Mouse (Mus musculus): ENCODE measurements around the gene Fgf11.

- TF ChIP-seq CTCF (IDR thresholded peaks at IDR 0.05; ENCODE audit: extremely low read depth, insufficient read depth, low read length) (no peak), POLR2A (IDR thresholded peaks at IDR 0.05; ENCODE audit: extremely low read depth, insufficient read depth, low read length) (no peak)
Measured at GRCm38 (mm10) chr11:69807641-69808040, 6.0 kb upstream of the Fgf11 start.
